Mouse (Mus musculus) midbrain, embryonic 10.5 days (tissue): ENCODE measurements around the gene Mgl2. TPM values are rescaled to one million over a fixed set of nuclear protein-coding genes. Genes with fewer than 3 reads are reported as not detected.

Experiments used
- DNase-seq: peaks from one replicate; pipeline ENCODE4 v3.0.0-alpha.2; 2017; ENCODE audit warnings: low spot score
- H3K27ac ChIP-seq: fragments of 300-500 bp; sonication (generic); replicated peaks from 2 replicates; pipeline ENCODE4 v1.5.1; 2016; ENCODE audit warnings: mild to moderate bottlenecking
- H3K27me3 ChIP-seq: fragments of 300-500 bp; sonication (generic); 2 replicates; pipeline ENCODE4 v1.6.1; 2016; ENCODE audit warnings: low read depth, mild to moderate bottlenecking; ENCODE audit not compliant: poor library complexity, severe bottlenecking
- H3K36me3 ChIP-seq: fragments of 300-500 bp; sonication (generic); 2 replicates; pipeline ENCODE4 v1.6.1; 2016; ENCODE audit warnings: mild to moderate bottlenecking, moderate library complexity
- H3K4me1 ChIP-seq: fragments of 300-500 bp; sonication (generic); 2 replicates; pipeline ENCODE4 v1.6.1; 2016
- H3K4me3 ChIP-seq: fragments of 300-500 bp; sonication (generic); 2 replicates; pipeline ENCODE4 v1.5.1; 2016; ENCODE audit warnings: mild to moderate bottlenecking, moderate library complexity
- H3K9me3 ChIP-seq: fragments of 300-500 bp; sonication (generic); replicated peaks from 2 replicates; pipeline ENCODE4 v1.6.1; 2016; ENCODE audit warnings: mild to moderate bottlenecking
- WGBS: fragments of 180-500 bp; shearing (Covaris S2); methylation state at CpG from one replicate; pipeline ENCODE4 v1.1.7; 2016; 5-methylcytosine and 5-hydroxymethylcytosine counted together
- polyA plus RNA-seq: library from polyadenylated mRNA; unstranded; fragments of >200 nt; fragmentation: Nextera tagmentation; extraction: Ambion mirVana; gene quantifications from 2 replicates; pipeline ENCODE4 v1.2.1, GENCODE M21; 2016

The Mgl2 gene
- polyA plus RNA-seq, 1 experiment from 2014 or later = not detected

DNA sequence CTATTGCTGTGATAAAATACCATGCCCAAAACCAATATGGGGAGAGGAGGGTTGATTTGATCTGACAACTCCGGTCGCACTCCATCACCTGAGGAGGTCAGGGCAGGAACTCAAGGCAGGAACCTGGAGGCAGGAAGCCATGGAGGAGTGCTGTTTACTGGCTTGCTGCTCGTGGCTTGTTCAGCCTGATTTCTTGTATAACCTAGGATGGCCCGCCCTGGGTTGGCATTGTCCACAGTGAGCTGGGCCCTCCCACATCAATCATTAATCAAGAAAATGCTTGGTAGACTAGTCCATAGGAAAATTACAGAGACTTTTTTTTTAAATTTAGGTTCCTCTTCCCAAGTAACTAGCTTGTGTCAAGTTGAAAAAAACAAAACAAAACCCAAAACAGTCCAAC lies 44.4 kb downstream of the Mgl2 start:
- 87% methylated on average over 4 of the region's 4 CpGs for WGBS
- Histone ChIP-seq H3K27ac (no peak overlapping the region), H3K4me1 (no peaks in the 10 kb centered on the region), H3K27me3 (no peaks in the 10 kb centered on the region), H3K4me3 (no peak overlapping the region), H3K36me3 (no peaks in the 10 kb centered on the region), H3K9me3 (no peaks in the 10 kb centered on the region)
- DNase-seq = no peak

GRCm38 (mm10) chr11:70177647-70178046 lies 47.5 kb downstream of the Mgl2 start:
- H3K27me3 ChIP-seq = no peaks in the 10 kb centered on the region
- no peak overlapping the region for H3K4me3 ChIP-seq
- H3K36me3 ChIP-seq = no peaks in the 10 kb centered on the region
- DNase-seq = no peak
- H3K9me3 ChIP-seq = no peaks in the 10 kb centered on the region
- no peaks in the 10 kb centered on the region for H3K4me1 ChIP-seq
- 76% methylated on average over 8 of the region's 8 CpGs for WGBS
- H3K27ac ChIP-seq = no peak overlapping the region

DNA sequence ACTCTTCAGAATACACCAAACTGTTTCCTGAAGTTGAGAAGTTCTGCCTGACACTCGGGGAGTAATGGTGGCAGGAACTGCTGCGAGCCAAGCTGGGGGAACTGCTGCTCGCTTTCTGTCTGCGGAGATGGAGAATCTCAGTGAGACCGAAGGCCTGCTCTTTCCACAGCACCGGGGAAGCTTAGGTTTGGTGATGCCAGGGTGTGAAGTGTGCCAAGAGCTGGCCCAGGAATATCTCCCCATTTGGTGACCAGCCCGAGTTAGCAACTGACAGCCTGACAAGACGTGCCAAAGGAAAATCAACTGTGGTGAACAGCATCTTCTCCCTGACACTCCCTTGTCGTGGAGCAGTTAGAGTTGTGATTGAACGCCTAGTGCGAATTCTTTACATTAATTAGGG lies 48.2 kb downstream of the Mgl2 start:
- DNase-seq = no peak

GRCm38 (mm10) chr11:70178756-70179155 lies 48.6 kb downstream of the Mgl2 start:
- 85% methylated on average over 11 of the region's 11 CpGs for WGBS
- Histone ChIP-seq H3K4me3 (no peak overlapping the region), H3K27me3 (no peaks in the 10 kb centered on the region), H3K9me3 (no peaks in the 10 kb centered on the region), H3K4me1 (no peaks in the 10 kb centered on the region), H3K27ac (no peak overlapping the region), H3K36me3 (no peaks in the 10 kb centered on the region)
- no peak for DNase-seq

More for the DNA sequence above, 48.2 kb downstream of the Mgl2 start:
- WGBS = 91% methylated on average over 11 of the region's 11 CpGs
- Histone ChIP-seq H3K4me1 (no peaks in the 10 kb centered on the region), H3K4me3 (no peak overlapping the region), H3K36me3 (no peaks in the 10 kb centered on the region), H3K27ac (no peak overlapping the region), H3K9me3 (no peaks in the 10 kb centered on the region), H3K27me3 (no peaks in the 10 kb centered on the region)

GRCm38 (mm10) chr11:70179401-70179800 lies 49.3 kb downstream of the Mgl2 start:
- no peaks in the 10 kb centered on the region for H3K27me3 ChIP-seq
- no peaks in the 10 kb centered on the region for H3K36me3 ChIP-seq
- 37% methylated on average over 14 of the region's 14 CpGs for WGBS
- DNase-seq = peak; percentile 36
- no peak overlapping the region for H3K4me3 ChIP-seq
- H3K27ac ChIP-seq = no peak overlapping the region
- H3K4me1 ChIP-seq = no peaks in the 10 kb centered on the region
- H3K9me3 ChIP-seq = no peaks in the 10 kb centered on the region

GRCm38 (mm10) chr11:70180496-70180895 lies 50.4 kb downstream of the Mgl2 start:
- Histone ChIP-seq H3K9me3 (no peaks in the 10 kb centered on the region), H3K4me3 (no peak overlapping the region), H3K4me1 (no peaks in the 10 kb centered on the region), H3K27ac (no peak overlapping the region), H3K36me3 (no peaks in the 10 kb centered on the region), H3K27me3 (no peaks in the 10 kb centered on the region)
- no peak for DNase-seq
- WGBS = 93% methylated on average over 4 of the region's 4 CpGs

GRCm38 (mm10) chr11:70185120-70185519 lies 55.0 kb downstream of the Mgl2 start:
- WGBS = 89% methylated on average over 7 of the region's 7 CpGs
- H3K4me3 ChIP-seq = no peak overlapping the region
- DNase-seq = no peak
- no peak overlapping the region for H3K27ac ChIP-seq
- H3K9me3 ChIP-seq = no peaks in the 10 kb centered on the region
- H3K27me3 ChIP-seq = no peaks in the 10 kb centered on the region
- H3K4me1 ChIP-seq = no peaks in the 10 kb centered on the region
- H3K36me3 ChIP-seq = no peaks in the 10 kb centered on the region

Other genes with a start within 250 kb of the Mgl2 start
- 6.4 and 7.0 TPM in 2 replicates for gene Kctd11, start 248.9 kb upstream of the Mgl2 start, polyA plus RNA-seq
- gene Acap1, start 234.8 kb upstream of the Mgl2 start, polyA plus RNA-seq = 1.0 and 1.2 TPM in 2 replicates
- 14.8 and 20.5 TPM in 2 replicates for gene 2810408A11Rik, start 229.3 kb upstream of the Mgl2 start, polyA plus RNA-seq
- 12.8 and 14.3 TPM in 2 replicates for gene Neurl4, start 229.3 kb upstream of the Mgl2 start, polyA plus RNA-seq
- 98.4 and 111 TPM in 2 replicates for gene Gps2, start 216.4 kb upstream of the Mgl2 start, polyA plus RNA-seq
- 2,258 and 2,701 TPM in 2 replicates for gene Eif5a, start 208.4 kb upstream of the Mgl2 start, polyA plus RNA-seq
- gene Ybx2, start 194.5 kb upstream of the Mgl2 start, polyA plus RNA-seq = 2.4 and 2.8 TPM in 2 replicates
- gene Slc2a4, start 182.1 kb upstream of the Mgl2 start, polyA plus RNA-seq = 12.6 and 12.8 TPM in 2 replicates
- 7.1 and 7.6 TPM in 2 replicates for gene Cldn7, start 165.6 kb upstream of the Mgl2 start, polyA plus RNA-seq
- 20.5 and 26.3 TPM in 2 replicates for gene Ctdnep1, start 149.2 kb upstream of the Mgl2 start, polyA plus RNA-seq
- 151 and 155 TPM in 2 replicates for gene Elp5, start 147.8 kb upstream of the Mgl2 start, polyA plus RNA-seq
- gene Gabarap, start 139.2 kb upstream of the Mgl2 start, polyA plus RNA-seq = 409 and 454 TPM in 2 replicates
- gene Phf23, start 134.6 kb upstream of the Mgl2 start, polyA plus RNA-seq = 95.1 and 96.3 TPM in 2 replicates
- 52.1 and 54.1 TPM in 2 replicates for gene Dvl2, start 129.7 kb upstream of the Mgl2 start, polyA plus RNA-seq
- gene Acadvl, start 114.9 kb upstream of the Mgl2 start, polyA plus RNA-seq = 42.2 and 48.6 TPM in 2 replicates
- gene Dlg4, start 113.4 kb upstream of the Mgl2 start, polyA plus RNA-seq = 16.6 and 23.8 TPM in 2 replicates
- 0.58 and 0.73 TPM in 2 replicates for gene Asgr1, start 76.2 kb upstream of the Mgl2 start, polyA plus RNA-seq
- gene Asgr2, start 37.7 kb upstream of the Mgl2 start, polyA plus RNA-seq = not detected in 2 replicates
- 0.35 and 0.61 TPM in 2 replicates for gene Clec10a, start 25.9 kb downstream of the Mgl2 start, polyA plus RNA-seq
- gene Slc16a11, start 82.4 kb downstream of the Mgl2 start, polyA plus RNA-seq = 1.2 and 1.3 TPM in 2 replicates
- gene Slc16a13, start 90.7 kb downstream of the Mgl2 start, polyA plus RNA-seq = 16.0 and 18.9 TPM in 2 replicates
- gene Bcl6b, start 99.5 kb downstream of the Mgl2 start, polyA plus RNA-seq = 4.8 and 5.0 TPM in 2 replicates
- 241 and 244 TPM in 2 replicates for gene 0610010K14Rik, start 107.6 kb downstream of the Mgl2 start, polyA plus RNA-seq
- 9.6 and 10.7 TPM in 2 replicates for gene Gm21988, start 109.5 kb downstream of the Mgl2 start, polyA plus RNA-seq
- 104 and 128 TPM in 2 replicates for gene Rnasek, start 109.5 kb downstream of the Mgl2 start, polyA plus RNA-seq
- gene Alox12, start 125.0 kb downstream of the Mgl2 start, polyA plus RNA-seq = 2.5 TPM in 2 replicates
- not detected in 2 replicates for gene Alox12e, start 192.3 kb downstream of the Mgl2 start, polyA plus RNA-seq
- 0.26 TPM in 1 of 2 replicates, not detected in the other for gene Alox15, start 221.7 kb downstream of the Mgl2 start, polyA plus RNA-seq